Mouse (Mus musculus): ENCODE measurements around the gene Amotl2.

- TF ChIP-seq POLR2A (IDR thresholded peaks at IDR 0.05; ENCODE audit: insufficient read depth, low read depth, low read length) (no peak), CTCF (IDR thresholded peaks at IDR 0.05) (no peak), EP300 (IDR thresholded peaks at IDR 0.05; ENCODE audit: insufficient read depth, low read depth, low read length) (no peak)
These were observed 19.5 kb downstream of the Amotl2 start for GRCm38 (mm10) chr9:102735996-102736395.
